ENCODE assay signal across 7 mouse cellular contexts in genomic region chr2:103797491-103798009, GRCm38 (mm10). TPM values are rescaled to one million over a fixed set of nuclear protein-coding genes. Genes with fewer than 3 reads are reported as not detected.
DNase-seq lines count a peak whose midpoint lies in the region; ATAC-seq lines count a peak whose summit lies in the region.

Gene Caprin1, minus strand, starts transcription at chr2:103797649.

- H3K9ac ChIP-seq in intestine, embryonic 16.5 days (ENCODE audit: low read depth, low read length) = peak within 1 kb of the TSS; percentile 97
- H3K9ac ChIP-seq in midbrain, embryonic 11.5 days (ENCODE audit: low read length) = peak within 1 kb of the TSS; percentile 99

- peak; percentile 96 for ATAC-seq in intestine, embryonic 16.5 days
- peak; percentile 95 for ATAC-seq in midbrain, embryonic 11.5 days (ENCODE audit: low FRiP score)

- intact Hi-C loops in left cerebral cortex, postnatal 36 days (cut with DNase I) = loop anchor here (1.0 to 10.0 kb wide), 3 partner anchors 36 to 327 kb away; partner anchors contain the start of genes A930018P22Rik and Nat10

- peak within 1 kb of the TSS; percentile 100 for H3K27ac ChIP-seq in intestine, embryonic 16.5 days (ENCODE audit: low read length)
- H3K27ac ChIP-seq in midbrain, embryonic 11.5 days (ENCODE audit: low read depth, low read length) = peak within 1 kb of the TSS; percentile 100

- H3K27me3 ChIP-seq in intestine, embryonic 16.5 days (replicated peaks; ENCODE audit: control insufficient read depth, insufficient read depth, low read length) = no peaks in the 10 kb centered on the region
- no peaks in the 10 kb centered on the region for H3K27me3 ChIP-seq in midbrain, embryonic 11.5 days (ENCODE audit: control insufficient read depth, insufficient read depth, low read length)

- no peaks in the 10 kb centered on the region for H3K9me3 ChIP-seq in intestine, embryonic 16.5 days (ENCODE audit: control insufficient read depth, low read length)
- H3K9me3 ChIP-seq in midbrain, embryonic 11.5 days (ENCODE audit: control insufficient read depth, low read length) = no peaks in the 10 kb centered on the region

- WGBS in intestine, embryonic 16.5 days = under 1% methylated on average over 31 of the region's 33 CpGs
- under 1% methylated on average over 29 of the region's 33 CpGs for WGBS in midbrain, embryonic 11.5 days

- peaks cover 14% of the 10 kb centered on the region for H3K4me1 ChIP-seq in intestine, embryonic 16.5 days (ENCODE audit: control insufficient read depth, insufficient read depth, low read length)
- H3K4me1 ChIP-seq in midbrain, embryonic 11.5 days (ENCODE audit: control insufficient read depth, insufficient read depth, low read length) = peaks cover 14% of the 10 kb centered on the region

- peak; percentile 91 for DNase-seq in adrenal gland, adult 8-10 months
- peak; percentile 97 for DNase-seq in embryo, embryonic 9.5 days (ENCODE audit: extremely low spot score)
- DNase-seq in gastrocnemius, postnatal 4 days (ENCODE audit: low spot score in 2 of 2) = peak; percentile 88 to 95
- DNase-seq in left cerebral cortex, postnatal 36 days (ENCODE audit: low spot score in 2 of 2) = peak; percentile 95 to 96
- peak; percentile 99 for DNase-seq in midbrain, embryonic 11.5 days (ENCODE audit: low spot score, missing footprints)
- DNase-seq in skeletal muscle tissue, adult 2 months (ENCODE audit: low read depth, low spot score) = peak; percentile 91

- no peaks in the 10 kb centered on the region for H3K36me3 ChIP-seq in intestine, embryonic 16.5 days (ENCODE audit: control insufficient read depth, insufficient read depth, low read length)
- peaks cover 3% of the 10 kb centered on the region; the same call in 1 of the 2 replicates for H3K36me3 ChIP-seq in midbrain, embryonic 11.5 days (ENCODE audit: control insufficient read depth, insufficient read depth, low read length)

- peak within 1 kb of the TSS; percentile 72 for H3K4me2 ChIP-seq in intestine, embryonic 16.5 days (ENCODE audit: low read depth, low read length)
- H3K4me2 ChIP-seq in midbrain, embryonic 11.5 days = peak within 1 kb of the TSS; percentile 63

- peak within 1 kb of the TSS; percentile 94 for H3K4me3 ChIP-seq in intestine, embryonic 16.5 days (ENCODE audit: low read length)
- peak within 1 kb of the TSS; percentile 96 for H3K4me3 ChIP-seq in midbrain, embryonic 11.5 days (ENCODE audit: low read depth, low read length)

RNA-seq across cellular contexts. Expression of gene Caprin1, which starts in this region (rescaled TPM):
- 100 to 1,000 TPM; 345 to 413 (median 410) TPM for total RNA-seq in adrenal gland, adult 8-10 months (2022)
- 100 to 1,000 TPM; 248 to 285 TPM for total RNA-seq in gastrocnemius, postnatal 4 days (2021)
- polyA plus RNA-seq in intestine, embryonic 16.5 days (2015; fragmentation: Nextera tagmentation; extraction: Ambion mirVana) = 220 and 232 TPM in 2 replicates
- total RNA-seq in left cerebral cortex, postnatal 36 days (2021) = 100 to 1,000 TPM; 283 to 320 TPM
- 662 and 708 TPM in 2 replicates for polyA plus RNA-seq in midbrain, embryonic 11.5 days (2014; fragmentation: Nextera tagmentation; extraction: Ambion mirVana)

Comparison
In these comparisons a context has a peak if more than half of its experiments do, and no peak if none do; other contexts are left out.
1. Peak in every context shown above with its lines: DNase-seq, ATAC-seq, H3K4me3 ChIP-seq and H3K27ac ChIP-seq.